Mouse (Mus musculus) megakaryocyte, embryonic 14.5 days (primary cell): ENCODE results near the gene Smok3a.

Experiments used
- FLI1 ChIP-seq: IDR thresholded peaks from 2 replicates; pipeline ENCODE4 v1.6.1; 2012; ENCODE audit warnings: low read length, inconsistent platforms, mixed read lengths
- GATA1 ChIP-seq: IDR thresholded peaks from 3 replicates; pipeline ENCODE4 v1.6.1; 2012; ENCODE audit warnings: mixed read lengths, low read length, inconsistent platforms, borderline replicate concordance

GRCm38 (mm10) chr5:138080456-138080855 lies 59.4 kb downstream of the Smok3a start:
- no peak for TF ChIP-seq FLI1
- TF ChIP-seq GATA1: no peak
